Mouse (Mus musculus): ENCODE measurements around the gene Akt2. TPM values are rescaled to one million over a fixed set of nuclear protein-coding genes. Genes with fewer than 3 reads are reported as not detected.

Akt2 gene
- polyA plus RNA-seq, 1 experiment from 2014 or later = 69.3 TPM

DNA sequence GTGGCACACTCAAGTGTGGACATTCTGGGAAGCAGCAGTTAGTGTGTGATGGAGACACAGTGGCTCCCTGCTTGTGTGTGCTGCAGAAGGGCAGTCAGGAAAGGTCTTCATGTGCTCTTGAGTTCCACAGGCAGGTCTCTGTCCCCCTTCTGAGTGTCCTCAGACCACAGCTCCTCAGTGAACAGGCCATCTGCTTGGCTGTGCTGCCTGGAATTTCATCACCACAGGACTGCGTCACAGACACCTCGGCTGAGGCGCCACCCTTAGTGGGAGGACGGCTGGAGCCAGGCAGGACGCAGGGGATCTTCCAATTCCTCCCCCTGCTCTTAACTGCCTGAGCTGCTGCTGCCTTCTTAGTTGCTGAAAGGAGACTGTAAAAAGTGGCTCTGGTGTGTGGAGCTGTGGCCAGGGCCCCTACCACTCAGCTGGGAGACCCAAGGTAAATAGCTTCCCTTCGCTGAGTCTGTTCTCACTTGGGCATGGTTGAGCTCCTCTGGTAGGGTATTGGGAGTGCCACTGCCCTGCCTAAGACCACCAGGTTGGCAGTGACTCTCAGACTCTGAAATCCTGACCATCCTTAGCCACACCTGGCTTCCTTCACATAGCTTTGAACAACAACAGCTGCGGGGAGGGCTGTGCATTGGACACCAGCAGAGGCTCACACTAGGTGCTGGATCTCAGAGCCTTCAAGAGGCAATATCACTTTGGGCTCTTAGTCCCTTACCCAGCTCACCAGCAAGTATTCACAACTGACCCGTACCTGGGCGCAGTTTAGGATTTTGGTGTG is 14.3 kb downstream of the Akt2 start:
- H3K4me1 ChIP-seq (replicated peaks) = peaks cover 90% of the 10 kb centered on the region
- H3K27ac ChIP-seq = peak overlapping the region; percentile 80
- no peaks in the 10 kb centered on the region for H3K27me3 ChIP-seq
- no peak overlapping the region for H3K9ac ChIP-seq
- peak; percentile 74 for ATAC-seq (replicated peaks; ENCODE audit: insufficient number of reproducible peaks, insufficient read depth, low FRiP score, low read depth)
- WGBS = 35% methylated on average over 9 of the region's 9 CpGs
- peaks cover 4% of the 10 kb centered on the region; the same call in 1 of the 2 replicates for H3K36me3 ChIP-seq
- H3K9me3 ChIP-seq (replicated peaks) = no peaks in the 10 kb centered on the region
- peak overlapping the region; percentile 21; the same call in 1 of the 2 replicates for H3K4me2 ChIP-seq
- H3K4me3 ChIP-seq = no peak overlapping the region

- H3K4me1 ChIP-seq (replicated peaks) = peaks cover 81% of the 10 kb centered on the region
- H3K4me3 ChIP-seq = no peak overlapping the region
- H3K27me3 ChIP-seq = no peaks in the 10 kb centered on the region
- no peak overlapping the region for H3K9ac ChIP-seq
- WGBS = 49% methylated on average over 10 of the region's 10 CpGs
- ATAC-seq (replicated peaks; ENCODE audit: insufficient number of reproducible peaks, insufficient read depth, low FRiP score, low read depth) = no peak
- H3K9me3 ChIP-seq (replicated peaks) = no peaks in the 10 kb centered on the region
- H3K4me2 ChIP-seq = peak overlapping the region; percentile 19
- H3K27ac ChIP-seq = peak overlapping the region; percentile 80
- H3K36me3 ChIP-seq = peaks cover 4% of the 10 kb centered on the region; the same call in 1 of the 2 replicates
These were observed 15.3 kb downstream of the Akt2 start for GRCm38 (mm10) chr7:27606481-27607254.

DNA sequence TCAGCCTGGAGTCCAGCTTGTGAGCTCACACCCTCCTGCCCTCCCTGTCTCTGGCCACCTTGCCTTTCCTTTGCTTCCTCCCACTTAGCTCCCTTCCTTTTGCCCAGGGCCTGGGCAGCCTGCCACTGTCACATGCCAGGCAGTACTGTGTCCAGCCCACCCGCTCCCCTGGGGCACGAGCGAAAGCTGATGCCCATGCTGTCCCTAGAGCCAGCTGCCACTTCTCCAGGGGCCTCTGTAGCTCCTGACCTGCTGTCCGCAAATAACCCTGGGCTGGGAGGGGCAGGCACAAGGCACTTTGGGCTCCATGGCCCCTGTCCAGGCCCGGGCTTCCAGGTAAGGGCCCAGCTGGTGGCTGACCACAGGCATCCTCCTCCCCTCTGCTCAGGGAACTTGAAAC is 16.2 kb downstream of the Akt2 start:
- WGBS = 29% methylated on average over 5 of the region's 5 CpGs
- peaks cover 72% of the 10 kb centered on the region for H3K4me1 ChIP-seq (replicated peaks)
- ATAC-seq (replicated peaks; ENCODE audit: insufficient number of reproducible peaks, insufficient read depth, low FRiP score, low read depth) = peak; percentile 65
- no peaks in the 10 kb centered on the region for H3K27me3 ChIP-seq
- H3K4me2 ChIP-seq = peak overlapping the region; percentile 16; the same call in 1 of the 2 replicates
- H3K4me3 ChIP-seq = no peak overlapping the region
- H3K27ac ChIP-seq = peak overlapping the region; percentile 80
- H3K9ac ChIP-seq = no peak overlapping the region
- H3K36me3 ChIP-seq = peaks cover 4% of the 10 kb centered on the region; the same call in 1 of the 2 replicates
- no peaks in the 10 kb centered on the region for H3K9me3 ChIP-seq (replicated peaks)

DNA sequence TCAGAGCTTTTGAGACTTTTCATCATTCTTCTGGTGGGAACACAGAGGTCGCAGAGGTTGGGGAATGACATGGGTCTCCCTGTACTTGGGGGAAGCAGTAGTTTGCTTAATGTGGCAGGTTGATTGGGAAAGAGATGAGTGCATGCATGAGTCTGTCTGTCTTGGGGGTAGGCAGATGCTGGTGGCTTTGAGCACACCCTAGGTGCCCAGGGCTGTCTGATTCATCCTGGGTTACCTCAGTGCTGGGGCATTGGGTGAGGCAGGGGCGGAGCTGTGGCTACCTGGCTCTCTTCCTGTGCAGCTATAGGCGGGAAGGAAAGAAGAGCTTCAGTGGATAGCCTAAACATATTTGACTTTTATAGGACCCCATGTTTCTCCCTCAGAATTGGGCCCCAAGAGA is 16.8 kb downstream of the Akt2 start:
- Histone ChIP-seq H3K4me1 (replicated peaks) (peaks cover 73% of the 10 kb centered on the region), H3K27ac (peak overlapping the region; percentile 80)
- ATAC-seq (replicated peaks; ENCODE audit: insufficient number of reproducible peaks, insufficient read depth, low FRiP score, low read depth) = no peak

GRCm38 (mm10) chr7:27609285-27609684 is 17.9 kb downstream of the Akt2 start:
- H3K27ac ChIP-seq = peak overlapping the region; percentile 58
- no peaks in the 10 kb centered on the region for H3K27me3 ChIP-seq
- H3K9ac ChIP-seq = no peak overlapping the region
- WGBS = 37% methylated on average over 4 of the region's 4 CpGs
- peaks cover 71% of the 10 kb centered on the region for H3K4me1 ChIP-seq (replicated peaks)
- H3K9me3 ChIP-seq (replicated peaks) = no peaks in the 10 kb centered on the region
- peaks cover 4% of the 10 kb centered on the region; the same call in 1 of the 2 replicates for H3K36me3 ChIP-seq
- ATAC-seq (replicated peaks; ENCODE audit: insufficient number of reproducible peaks, insufficient read depth, low FRiP score, low read depth) = 0 out of 2 replicates have a peak, but pooled peaks have one; percentile 7
- no peak overlapping the region for H3K4me3 ChIP-seq
- H3K4me2 ChIP-seq = no peak overlapping the region

More for the DNA sequence above, 16.8 kb downstream of the Akt2 start:
- H3K9me3 ChIP-seq (replicated peaks) = no peaks in the 10 kb centered on the region
- no peaks in the 10 kb centered on the region for H3K27me3 ChIP-seq
- WGBS = 90% methylated on average over 2 of the region's 3 CpGs
- H3K9ac ChIP-seq = no peak overlapping the region
- peaks cover 4% of the 10 kb centered on the region; the same call in 1 of the 2 replicates for H3K36me3 ChIP-seq
- peak overlapping the region; percentile 16; the same call in 1 of the 2 replicates for H3K4me2 ChIP-seq
- no peak overlapping the region for H3K4me3 ChIP-seq

- Histone ChIP-seq H3K9me3 (replicated peaks) (no peaks in the 10 kb centered on the region), H3K36me3 (peaks cover 4% of the 10 kb centered on the region; the same call in 1 of the 2 replicates), H3K27me3 (no peaks in the 10 kb centered on the region), H3K4me1 (replicated peaks) (peaks cover 67% of the 10 kb centered on the region), H3K9ac (no peak overlapping the region), H3K27ac (peak overlapping the region; percentile 58), H3K4me2 (no peak overlapping the region), H3K4me3 (no peak overlapping the region)
- 44% methylated on average over 2 of the region's 2 CpGs for WGBS
- ATAC-seq (replicated peaks; ENCODE audit: insufficient number of reproducible peaks, insufficient read depth, low FRiP score, low read depth) = no peak
These were observed 18.3 kb downstream of the Akt2 start for GRCm38 (mm10) chr7:27609688-27610087.

- peaks cover 60% of the 10 kb centered on the region for H3K4me1 ChIP-seq (replicated peaks)
- no peak overlapping the region for H3K4me2 ChIP-seq
These were observed 19.0 kb downstream of the Akt2 start for GRCm38 (mm10) chr7:27610370-27610769.

DNA sequence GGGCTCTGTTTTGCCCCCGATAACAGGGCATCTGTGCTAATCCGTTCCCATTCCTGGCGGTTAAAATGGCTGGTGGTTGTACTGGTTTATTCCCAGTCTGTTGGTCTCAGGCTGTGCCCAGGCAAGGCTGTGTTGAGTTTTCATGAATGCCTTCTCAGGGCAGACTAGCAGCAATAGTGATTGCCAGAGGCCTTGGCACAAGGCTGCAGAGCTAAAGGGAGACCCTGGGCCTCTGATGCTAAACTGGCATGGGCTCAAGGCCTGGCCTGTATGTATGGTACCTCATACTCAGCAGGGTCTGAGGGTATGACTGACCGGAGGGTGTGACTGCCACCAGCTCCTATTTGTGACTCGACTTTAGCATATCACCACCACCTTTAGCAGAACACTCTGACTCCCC is 19.5 kb downstream of the Akt2 start:
- Histone ChIP-seq H3K36me3 (peaks cover 4% of the 10 kb centered on the region; the same call in 1 of the 2 replicates), H3K27me3 (no peaks in the 10 kb centered on the region), H3K27ac (no peak overlapping the region), H3K9ac (no peak overlapping the region), H3K9me3 (replicated peaks) (no peaks in the 10 kb centered on the region), H3K4me3 (no peak overlapping the region), H3K4me2 (no peak overlapping the region), H3K4me1 (replicated peaks) (peaks cover 55% of the 10 kb centered on the region)
- 95% methylated on average over 5 of the region's 5 CpGs for WGBS
- ATAC-seq (replicated peaks; ENCODE audit: insufficient number of reproducible peaks, insufficient read depth, low FRiP score, low read depth) = no peak

More at GRCm38 (mm10) chr7:27610370-27610769, 19.0 kb downstream of the Akt2 start:
- Histone ChIP-seq H3K27ac (no peak overlapping the region), H3K27me3 (no peaks in the 10 kb centered on the region), H3K9me3 (replicated peaks) (no peaks in the 10 kb centered on the region), H3K9ac (no peak overlapping the region), H3K36me3 (peaks cover 4% of the 10 kb centered on the region; the same call in 1 of the 2 replicates), H3K4me3 (no peak overlapping the region)
- WGBS = 93% methylated on average over 3 of the region's 3 CpGs
- no peak for ATAC-seq (replicated peaks; ENCODE audit: insufficient number of reproducible peaks, insufficient read depth, low FRiP score, low read depth)

- Histone ChIP-seq H3K27me3 (no peaks in the 10 kb centered on the region), H3K4me1 (replicated peaks) (peaks cover 34% of the 10 kb centered on the region), H3K27ac (0 out of 2 replicates have a peak overlapping the region, but pooled peaks have one; percentile 16), H3K36me3 (peaks cover 22% of the 10 kb centered on the region; the same call in 1 of the 2 replicates), H3K9ac (no peak overlapping the region), H3K4me3 (no peak overlapping the region), H3K4me2 (no peak overlapping the region), H3K9me3 (replicated peaks) (no peaks in the 10 kb centered on the region)
- no peak for ATAC-seq (replicated peaks; ENCODE audit: insufficient number of reproducible peaks, insufficient read depth, low FRiP score, low read depth)
- WGBS = 64% methylated on average over 4 of the region's 4 CpGs
These were observed 21.6 kb downstream of the Akt2 start for GRCm38 (mm10) chr7:27612940-27613339.

- no peak overlapping the region for H3K4me3 ChIP-seq
- H3K36me3 ChIP-seq = peaks cover 28% of the 10 kb centered on the region; the same call in 1 of the 2 replicates
- H3K4me1 ChIP-seq (replicated peaks) = peaks cover 24% of the 10 kb centered on the region
- 81% methylated on average over 8 of the region's 8 CpGs for WGBS
- no peak overlapping the region for H3K4me2 ChIP-seq
- no peak overlapping the region for H3K9ac ChIP-seq
- ATAC-seq (replicated peaks; ENCODE audit: insufficient number of reproducible peaks, insufficient read depth, low FRiP score, low read depth) = no peak
- H3K9me3 ChIP-seq (replicated peaks) = no peaks in the 10 kb centered on the region
- H3K27me3 ChIP-seq = no peaks in the 10 kb centered on the region
- no peak overlapping the region for H3K27ac ChIP-seq
These were observed 22.6 kb downstream of the Akt2 start for GRCm38 (mm10) chr7:27613751-27614499.
